Mouse (Mus musculus): Measurements from ENCODE around the gene Tent5c. TPM values are rescaled to one million over a fixed set of nuclear protein-coding genes. Genes with fewer than 3 reads are reported as not detected.

The Tent5c gene
- polyA plus RNA-seq, 1 experiment: 55.0 TPM

- Histone ChIP-seq H3K27me3 (ENCODE audit: control insufficient read depth, insufficient read depth, low read length) (peaks cover 2% of the 10 kb centered on the region; the same call in 1 of the 2 replicates), H3K4me1 (ENCODE audit: control insufficient read depth, insufficient read depth, insufficient read length) (no peaks in the 10 kb centered on the region; the same call in 1 of the 2 replicates), H3K4me3 (ENCODE audit: extremely low read depth, insufficient read depth, insufficient read length) (peak overlapping the region; percentile 91), H3K27ac (ENCODE audit: insufficient read depth, low read length) (peak overlapping the region; percentile 86), H3K36me3 (ENCODE audit: control insufficient read depth, insufficient read depth, low read length) (no peaks in the 10 kb centered on the region)
- WGBS: under 1% methylated on average over 66 of the region's 66 CpGs
- TF ChIP-seq CTCF (IDR thresholded peaks at IDR 0.05; ENCODE audit: extremely low read depth, insufficient read depth, insufficient read length, insufficient replicate concordance) (no peak), POLR2A (IDR thresholded peaks at IDR 0.05; ENCODE audit: low read depth, low read length) (no peak)
- DNase-seq (ENCODE audit: low read depth in 1 of 2, low spot score in 2 of 2): peak; percentile 50 to 51
These were observed 632 bp downstream of the Tent5c start for GRCm38 (mm10) chr3:100488251-100489132.

GRCm38 (mm10) chr3:100487046-100487445 is 2.1 kb downstream of the Tent5c start:
- Histone ChIP-seq H3K27ac (ENCODE audit: insufficient read depth, low read length) (no peak overlapping the region), H3K4me1 (ENCODE audit: control insufficient read depth, insufficient read depth, insufficient read length) (no peaks in the 10 kb centered on the region; the same call in none of the 2 replicates), H3K4me3 (ENCODE audit: extremely low read depth, insufficient read depth, insufficient read length) (no peak overlapping the region; the same call in 1 of the 2 replicates), H3K27me3 (ENCODE audit: control insufficient read depth, insufficient read depth, low read length) (peaks cover 2% of the 10 kb centered on the region; the same call in 1 of the 2 replicates), H3K36me3 (ENCODE audit: control insufficient read depth, insufficient read depth, low read length) (no peaks in the 10 kb centered on the region)
- DNase-seq (ENCODE audit: low read depth in 1 of 2, low spot score in 2 of 2): no peak
- no peak for TF ChIP-seq CTCF (IDR thresholded peaks at IDR 0.05; ENCODE audit: extremely low read depth, insufficient read depth, insufficient read length, insufficient replicate concordance)
- 79% methylated on average over 2 of the region's 2 CpGs for WGBS

GRCm38 (mm10) chr3:100485390-100486132 is 3.6 kb downstream of the Tent5c start:
- H3K4me1 ChIP-seq (ENCODE audit: control insufficient read depth, insufficient read depth, insufficient read length): no peaks in the 10 kb centered on the region; the same call in none of the 2 replicates

GRCm38 (mm10) chr3:100482971-100483610 is 6.0 kb downstream of the Tent5c start:
- TF ChIP-seq POLR2A (IDR thresholded peaks at IDR 0.05; ENCODE audit: low read depth, low read length) (no peak), CTCF (IDR thresholded peaks at IDR 0.05; ENCODE audit: extremely low read depth, insufficient read depth, insufficient read length, insufficient replicate concordance) (no peak)
- H3K27ac ChIP-seq (ENCODE audit: insufficient read depth, low read length): peak overlapping the region; percentile 52
- H3K4me1 ChIP-seq (ENCODE audit: control insufficient read depth, insufficient read depth, insufficient read length): no peaks in the 10 kb centered on the region; the same call in none of the 2 replicates
- H3K27me3 ChIP-seq (ENCODE audit: control insufficient read depth, insufficient read depth, low read length): no peaks in the 10 kb centered on the region
- WGBS: 77% methylated on average over 5 of the region's 5 CpGs
- no peak overlapping the region for H3K4me3 ChIP-seq (ENCODE audit: extremely low read depth, insufficient read depth, insufficient read length)
- no peak for DNase-seq (ENCODE audit: low read depth in 1 of 2, low spot score in 2 of 2)
- no peaks in the 10 kb centered on the region for H3K36me3 ChIP-seq (ENCODE audit: control insufficient read depth, insufficient read depth, low read length)

More at GRCm38 (mm10) chr3:100485390-100486132, 3.6 kb downstream of the Tent5c start:
- H3K4me3 ChIP-seq (ENCODE audit: extremely low read depth, insufficient read depth, insufficient read length): peak overlapping the region; percentile 4; the same call in 1 of the 2 replicates
- 77% methylated on average over 11 of the region's 11 CpGs for WGBS
- no peaks in the 10 kb centered on the region for H3K36me3 ChIP-seq (ENCODE audit: control insufficient read depth, insufficient read depth, low read length)
- TF ChIP-seq CTCF (IDR thresholded peaks at IDR 0.05; ENCODE audit: extremely low read depth, insufficient read depth, insufficient read length, insufficient replicate concordance) (no peak), POLR2A (IDR thresholded peaks at IDR 0.05; ENCODE audit: low read depth, low read length) (no peak)
- H3K27ac ChIP-seq (ENCODE audit: insufficient read depth, low read length): 0 out of 2 replicates have a peak overlapping the region, but pooled peaks have one; percentile 12
- no peak for DNase-seq (ENCODE audit: low read depth in 1 of 2, low spot score in 2 of 2)
- H3K27me3 ChIP-seq (ENCODE audit: control insufficient read depth, insufficient read depth, low read length): peaks cover 2% of the 10 kb centered on the region; the same call in 1 of the 2 replicates

- WGBS: 62% methylated on average over 7 of the region's 7 CpGs
- no peaks in the 10 kb centered on the region; the same call in none of the 2 replicates for H3K4me1 ChIP-seq (ENCODE audit: control insufficient read depth, insufficient read depth, insufficient read length)
- DNase-seq (ENCODE audit: low read depth in 1 of 2, low spot score in 2 of 2): no peak
These were observed 6.7 kb downstream of the Tent5c start for GRCm38 (mm10) chr3:100482324-100482911.

More at GRCm38 (mm10) chr3:100482324-100482911, 6.7 kb downstream of the Tent5c start:
- TF ChIP-seq POLR2A (IDR thresholded peaks at IDR 0.05; ENCODE audit: low read depth, low read length) (no peak), CTCF (IDR thresholded peaks at IDR 0.05; ENCODE audit: extremely low read depth, insufficient read depth, insufficient read length, insufficient replicate concordance) (no peak)
- H3K27me3 ChIP-seq (ENCODE audit: control insufficient read depth, insufficient read depth, low read length): no peaks in the 10 kb centered on the region
- no peak overlapping the region for H3K4me3 ChIP-seq (ENCODE audit: extremely low read depth, insufficient read depth, insufficient read length)
- H3K27ac ChIP-seq (ENCODE audit: insufficient read depth, low read length): peak overlapping the region; percentile 52
- no peaks in the 10 kb centered on the region for H3K36me3 ChIP-seq (ENCODE audit: control insufficient read depth, insufficient read depth, low read length)

All from spleen, adult 2 months (tissue).